Mouse (Mus musculus): ENCODE results near the gene Vgf.

Vgf gene

DNA sequence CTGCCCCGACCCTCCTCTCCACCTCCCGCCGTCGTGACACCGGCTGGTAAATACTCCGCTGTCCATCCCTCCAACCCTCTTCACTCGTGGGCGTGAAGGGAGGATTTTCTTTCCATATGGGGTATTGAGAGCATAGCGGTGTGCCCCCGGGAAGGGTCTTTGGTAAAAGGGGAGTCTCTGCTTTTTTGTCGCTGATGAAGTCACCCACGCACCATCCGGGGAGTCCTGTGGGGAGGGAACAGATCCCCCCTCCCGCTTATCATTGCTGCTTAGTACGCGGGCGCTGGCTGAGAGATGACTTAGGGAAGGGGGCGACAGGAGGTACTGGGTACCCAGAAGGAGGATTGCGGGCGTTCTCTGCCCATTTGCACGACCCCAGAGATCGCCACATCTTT is 4.2 kb downstream of the Vgf start:
- peak; percentile 49 to 60 for DNase-seq (ENCODE audit: low spot score in 2 of 2)

DNA sequence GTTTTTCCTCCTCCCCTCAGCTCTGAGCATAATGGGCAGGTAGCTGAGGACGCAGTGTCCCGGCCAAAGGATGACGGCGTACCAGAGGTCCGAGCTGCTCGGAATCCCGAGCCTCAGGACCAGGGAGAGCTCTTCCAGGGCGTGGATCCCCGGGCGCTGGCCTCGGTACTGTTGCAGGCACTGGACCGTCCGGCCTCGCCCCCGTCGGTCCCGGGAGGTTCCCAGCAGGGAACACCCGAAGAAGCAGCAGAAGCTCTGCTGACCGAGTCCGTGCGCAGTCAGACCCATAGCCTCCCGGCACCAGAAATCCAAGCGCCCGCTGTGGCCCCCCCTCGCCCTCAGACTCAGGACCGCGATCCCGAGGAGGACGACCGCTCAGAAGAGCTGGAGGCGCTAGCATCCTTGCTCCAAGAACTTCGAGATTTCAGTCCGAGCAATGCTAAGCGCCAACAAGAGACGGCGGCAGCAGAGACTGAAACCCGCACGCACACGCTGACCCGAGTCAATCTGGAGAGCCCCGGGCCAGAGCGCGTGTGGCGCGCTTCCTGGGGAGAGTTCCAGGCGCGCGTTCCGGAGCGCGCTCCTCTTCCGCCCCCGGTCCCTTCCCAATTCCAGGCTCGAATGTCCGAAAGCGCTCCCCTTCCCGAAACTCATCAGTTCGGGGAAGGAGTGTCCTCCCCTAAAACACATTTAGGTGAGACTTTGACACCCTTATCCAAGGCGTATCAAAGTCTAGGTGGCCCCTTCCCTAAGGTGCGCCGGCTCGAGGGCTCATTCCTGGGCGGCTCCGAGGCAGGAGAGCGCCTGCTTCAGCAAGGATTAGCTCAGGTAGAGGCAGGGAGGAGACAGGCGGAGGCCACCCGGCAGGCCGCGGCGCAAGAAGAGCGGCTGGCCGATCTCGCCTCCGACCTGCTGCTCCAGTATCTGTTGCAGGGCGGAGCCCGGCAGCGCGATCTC is 5.2 kb downstream of the Vgf start:
- DNase-seq (ENCODE audit: low spot score in 2 of 2): peak in 1 of 2 experiments; percentile 30

DNA sequence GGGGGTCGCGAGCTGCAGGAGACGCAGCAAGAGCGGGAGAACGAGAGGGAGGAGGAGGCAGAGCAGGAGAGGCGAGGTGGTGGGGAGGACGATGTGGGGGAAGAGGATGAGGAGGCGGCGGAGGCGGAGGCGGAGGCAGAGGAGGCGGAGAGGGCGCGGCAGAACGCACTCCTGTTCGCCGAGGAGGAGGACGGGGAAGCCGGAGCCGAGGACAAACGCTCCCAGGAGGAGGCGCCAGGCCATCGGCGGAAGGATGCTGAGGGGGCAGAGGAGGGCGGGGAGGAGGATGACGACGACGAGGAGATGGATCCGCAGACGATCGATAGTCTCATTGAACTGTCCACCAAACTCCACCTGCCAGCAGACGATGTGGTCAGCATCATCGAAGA is 5.8 kb downstream of the Vgf start:
- DNase-seq (ENCODE audit: low spot score in 2 of 2): peak; percentile 46 to 69

DNA sequence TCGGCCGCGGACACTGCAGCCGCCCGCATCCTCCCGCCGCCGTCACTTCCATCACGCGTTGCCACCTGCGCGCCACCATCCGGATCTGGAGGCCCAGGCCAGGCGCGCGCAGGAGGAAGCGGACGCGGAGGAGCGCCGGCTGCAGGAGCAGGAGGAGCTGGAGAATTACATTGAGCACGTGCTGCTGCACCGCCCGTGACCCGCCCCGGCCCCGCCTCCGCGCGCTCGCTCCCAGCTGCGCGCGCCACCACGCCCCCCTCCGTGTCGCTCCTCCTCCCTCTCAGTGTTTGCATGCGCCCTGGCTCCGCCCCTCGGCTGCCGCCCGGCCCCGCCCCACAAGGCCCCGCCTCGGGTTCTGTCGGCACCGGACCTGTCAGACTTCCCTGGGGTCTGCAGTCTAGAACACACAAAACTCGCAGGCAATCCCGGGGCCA is 6.5 kb downstream of the Vgf start:
- peak; percentile 77 to 81 for DNase-seq (ENCODE audit: low spot score in 2 of 2)

GRCm38 (mm10) chr5:137036211-137036610 is 10.0 kb downstream of the Vgf start:
- DNase-seq (ENCODE audit: low spot score in 2 of 2): peak; percentile 39 to 51

GRCm38 (mm10) chr5:137039453-137039852 is 13.3 kb downstream of the Vgf start:
- no peak for DNase-seq (ENCODE audit: low spot score in 2 of 2)

DNA sequence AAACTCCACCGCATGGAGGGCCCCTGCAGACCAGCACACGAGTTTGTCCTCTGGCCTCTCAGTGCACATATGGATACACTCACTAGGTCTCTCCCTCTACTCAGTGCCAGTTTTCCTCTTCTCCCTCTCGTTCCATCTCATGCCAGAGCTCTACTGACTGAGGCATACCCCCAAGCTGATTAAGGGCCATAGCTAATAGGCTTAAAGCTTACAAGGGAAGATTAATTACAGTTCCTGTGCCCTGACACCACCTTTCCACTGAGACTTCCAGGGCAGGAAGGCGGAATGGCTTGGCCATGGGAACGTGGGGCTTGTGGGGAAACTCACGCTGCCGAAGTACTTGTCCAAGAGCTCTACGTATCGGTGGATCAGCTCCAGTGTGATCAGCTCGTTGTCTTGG is 15.2 kb downstream of the Vgf start:
- no peak for DNase-seq (ENCODE audit: low spot score in 2 of 2)

DNA sequence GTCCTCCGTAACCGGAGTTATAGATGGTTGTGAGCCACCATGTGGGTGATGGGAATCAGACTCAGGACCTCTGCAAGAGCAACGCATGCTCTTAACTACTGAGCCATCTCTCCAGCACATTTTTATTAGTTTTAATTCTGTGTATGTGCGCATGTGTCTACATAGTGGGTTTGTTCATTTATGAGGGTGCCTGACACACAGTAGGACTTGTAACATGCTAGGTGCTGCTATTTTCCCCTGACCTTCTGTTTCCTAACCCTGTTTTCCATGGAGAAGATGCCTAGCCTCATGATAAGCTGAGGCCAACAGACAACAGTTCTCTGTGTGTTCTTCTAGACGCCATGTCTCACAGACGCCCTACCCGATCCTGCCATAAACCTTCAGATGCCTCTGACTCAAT is 17.8 kb downstream of the Vgf start:
- no peak for DNase-seq (ENCODE audit: low spot score in 2 of 2)

- peak; percentile 98 to 99 for DNase-seq (ENCODE audit: low spot score in 2 of 2)
These were observed 19.5 kb downstream of the Vgf start, which contains the start of gene Ap1s1 for GRCm38 (mm10) chr5:137045402-137046323. Ap1s1 (minus strand) TSS chr5:137046135.

DNA sequence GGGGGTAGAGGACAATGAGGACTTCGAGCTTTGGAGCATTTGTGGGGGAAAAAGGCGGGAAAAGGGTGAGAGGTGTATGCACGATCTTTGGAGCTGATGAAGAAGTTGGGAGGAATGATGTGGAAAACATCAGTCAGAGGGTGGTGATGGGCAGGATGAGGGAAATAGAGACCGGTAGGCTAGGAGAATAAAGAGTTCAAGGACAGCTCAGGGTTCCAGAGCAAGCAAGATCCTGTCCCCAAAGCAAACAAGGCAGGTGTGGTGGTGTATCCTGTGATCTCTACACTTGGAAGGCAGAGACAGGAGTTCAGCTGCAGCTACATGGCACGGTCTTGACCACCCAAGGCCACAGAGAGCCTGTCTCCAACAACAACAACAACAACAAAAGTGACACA is 20.1 kb downstream of the Vgf start:
- no peak for DNase-seq (ENCODE audit: low spot score in 2 of 2)

- DNase-seq (ENCODE audit: low spot score in 2 of 2): no peak
These were observed 20.8 kb downstream of the Vgf start for GRCm38 (mm10) chr5:137046991-137047390.

DNA sequence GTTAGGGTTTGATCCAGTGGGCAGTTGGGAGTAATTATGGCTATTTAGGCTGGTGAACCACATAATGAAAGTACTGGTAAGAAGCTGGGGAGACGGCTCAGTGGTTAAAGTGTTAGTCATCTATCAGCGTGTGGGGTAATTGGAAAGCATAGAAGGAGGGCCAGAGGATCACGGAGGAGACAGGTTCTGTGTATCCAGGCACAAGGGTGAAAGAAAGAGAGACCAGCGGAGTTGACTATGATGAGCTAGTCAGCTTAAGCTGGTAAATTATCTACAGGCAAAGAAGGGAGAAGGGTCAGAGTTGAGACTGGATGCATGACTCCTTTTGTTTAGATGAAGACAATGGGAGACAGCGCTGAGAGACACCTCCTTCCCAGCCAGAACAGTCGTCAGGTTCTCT is 24.9 kb downstream of the Vgf start:
- DNase-seq (ENCODE audit: low spot score in 2 of 2): no peak

DNA sequence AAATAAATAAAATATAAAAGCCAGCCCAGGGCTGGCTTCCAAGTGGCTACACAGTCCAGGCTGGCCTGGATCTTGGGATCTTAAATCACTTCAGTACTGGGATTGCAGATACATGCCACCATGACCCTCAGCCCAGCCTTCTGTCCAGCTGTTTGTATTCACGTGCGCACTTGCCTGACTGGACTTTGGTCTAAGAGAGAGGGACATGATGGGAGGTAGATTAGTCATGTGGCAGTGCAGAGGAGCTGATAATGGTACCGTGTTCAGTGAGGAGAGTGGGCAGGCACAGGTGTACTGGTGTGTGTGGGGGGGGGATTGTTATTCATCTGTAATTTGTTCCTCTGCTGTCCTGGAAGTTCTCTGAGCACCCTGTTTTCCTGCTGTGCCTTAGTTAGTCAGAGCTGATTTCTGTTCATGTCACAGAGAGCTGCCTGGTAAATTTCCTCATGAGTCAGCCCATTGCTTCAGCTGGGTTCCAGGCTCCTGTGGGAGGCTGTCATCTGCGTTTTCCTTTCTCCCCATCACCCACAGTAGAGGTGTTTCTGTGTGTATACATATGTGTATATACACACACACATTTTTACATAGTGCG is 25.8 kb downstream of the Vgf start:
- peak; percentile 47 to 57 for DNase-seq (ENCODE audit: low spot score in 2 of 2)

DNA sequence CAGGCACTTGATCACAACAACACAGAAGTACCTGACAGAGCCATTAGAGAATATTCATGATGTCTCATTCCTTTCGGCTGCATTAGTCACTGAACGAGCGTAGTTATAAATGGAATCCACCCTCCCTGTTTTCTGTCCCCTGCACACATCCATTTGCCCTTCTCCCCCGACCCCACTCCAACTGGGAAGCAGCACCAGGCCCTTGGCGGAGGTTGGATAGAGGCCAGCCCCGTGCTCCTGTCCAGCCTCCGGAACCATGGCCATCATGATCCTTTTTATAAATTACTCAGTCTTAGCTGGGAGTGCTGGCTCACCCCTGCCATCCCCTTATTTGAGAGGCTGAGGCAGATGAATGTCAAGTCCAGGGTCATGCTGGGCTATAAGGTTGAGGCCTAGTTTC is 28.1 kb downstream of the Vgf start:
- no peak for DNase-seq (ENCODE audit: low spot score in 2 of 2)

DNA sequence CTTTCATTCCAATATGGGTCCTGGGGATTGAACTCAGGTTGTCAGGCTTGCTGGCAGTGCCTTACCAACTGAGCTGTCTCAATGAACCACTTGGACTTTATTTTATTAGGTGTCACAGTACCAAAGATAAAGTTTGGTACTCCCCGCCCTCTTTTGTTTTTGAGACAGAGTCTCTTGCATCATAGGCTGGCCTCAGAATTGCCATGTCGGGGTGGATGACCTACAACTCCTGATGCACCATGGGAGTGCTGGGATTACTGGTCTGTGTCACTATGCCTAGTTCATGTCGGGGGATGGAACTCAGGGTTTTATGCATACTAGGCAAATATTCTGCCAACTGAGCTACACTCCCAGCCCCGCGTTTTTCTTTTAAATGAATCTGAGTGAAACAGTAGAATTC is 28.7 kb downstream of the Vgf start:
- DNase-seq (ENCODE audit: low spot score in 2 of 2): no peak

GRCm38 (mm10) chr5:137061809-137062481 is 35.8 kb downstream of the Vgf start:
- DNase-seq (ENCODE audit: low spot score in 2 of 2): peak; percentile 29 to 50

GRCm38 (mm10) chr5:137062601-137063000 is 36.4 kb downstream of the Vgf start:
- DNase-seq (ENCODE audit: low spot score in 2 of 2): no peak

- no peak for DNase-seq (ENCODE audit: low spot score in 2 of 2)
These were observed 39.3 kb downstream of the Vgf start for GRCm38 (mm10) chr5:137065454-137065853.

DNA sequence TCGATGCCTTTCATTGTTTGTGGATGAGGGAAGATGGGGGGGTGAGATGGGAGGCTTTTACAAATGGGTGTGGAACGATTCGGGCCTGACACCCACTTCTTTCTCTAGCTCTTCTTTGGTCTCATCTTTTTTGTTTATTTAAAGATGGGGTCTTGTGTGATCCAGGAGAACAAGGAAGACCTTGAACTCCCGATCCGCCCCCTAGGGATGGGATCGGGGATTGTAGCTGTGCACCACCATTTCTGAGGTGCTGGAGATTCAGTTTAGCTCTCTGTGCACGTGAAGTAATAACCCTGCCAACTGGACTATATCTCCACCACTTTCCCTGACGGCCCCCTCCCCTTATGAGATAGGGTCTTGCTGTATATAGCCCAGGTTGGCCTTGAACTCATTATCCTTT is 39.7 kb downstream of the Vgf start:
- no peak for DNase-seq (ENCODE audit: low spot score in 2 of 2)

- DNase-seq (ENCODE audit: low spot score in 2 of 2): no peak
These were observed 42.5 kb downstream of the Vgf start for GRCm38 (mm10) chr5:137068711-137069110.

- DNase-seq (ENCODE audit: low spot score in 2 of 2): no peak
These were observed 44.9 kb downstream of the Vgf start for GRCm38 (mm10) chr5:137070881-137071605.
